Mouse (Mus musculus): ENCODE results near the gene Slc22a1. TPM values are rescaled to one million over a fixed set of nuclear protein-coding genes. Genes with fewer than 3 reads are reported as not detected.
"Not testable (repeated sequence)": the region's sequence is repeated elsewhere in the genome, so short reads cannot be mapped to it uniquely, and the experiment has no call there.

Slc22a1 gene
- total and polyA plus RNA-seq, 3 experiments, result 0.03 TPM; not detected in 2

GRCm38 (mm10) chr17:12678261-12678660 is 2.6 kb upstream of the Slc22a1 start:
- H3K9me3 ChIP-seq (replicated peaks), result peaks cover 14% of the 10 kb centered on the region
- H3K36me3 ChIP-seq (replicated peaks), result peaks cover 31% of the 10 kb centered on the region
- no peak for DNase-seq (ENCODE audit: low spot score)
- peaks cover 25% of the 10 kb centered on the region for H3K27me3 ChIP-seq (ENCODE audit: insufficient read depth, low read length)
- peaks cover 15% of the 10 kb centered on the region for H3K4me1 ChIP-seq (ENCODE audit: insufficient read depth, low read depth, low read length)
- ATAC-seq (ENCODE audit: extremely low read depth, insufficient number of reproducible peaks, low FRiP score, poor library complexity, severe bottlenecking), result no peak
- TF ChIP-seq CTCF (IDR thresholded peaks at IDR 0.05; ENCODE audit: low read depth, low read length) (no peak), GATA2 (IDR thresholded peaks at IDR 0.05; ENCODE audit: borderline replicate concordance, low read depth, low read length) (no peak), TAL1 (conservative IDR thresholded peaks at IDR 0.05; ENCODE audit: low read depth, low read length) (no peak), POLR2AphosphoS5 (IDR thresholded peaks at IDR 0.05; ENCODE audit: insufficient replicate concordance, low read depth, low read length) (no peak)
- H3K4me3 ChIP-seq (ENCODE audit: low read depth, low read length), result no peak overlapping the region

- Histone ChIP-seq H3K4me3 (ENCODE audit: low read depth, low read length) (no peak overlapping the region), H3K4me1 (ENCODE audit: insufficient read depth, low read depth, low read length) (peaks cover 20% of the 10 kb centered on the region), H3K36me3 (replicated peaks) (peaks cover 21% of the 10 kb centered on the region), H3K9me3 (replicated peaks) (peaks cover 14% of the 10 kb centered on the region), H3K27me3 (ENCODE audit: insufficient read depth, low read length) (peaks cover 25% of the 10 kb centered on the region)
- ATAC-seq (ENCODE audit: extremely low read depth, insufficient number of reproducible peaks, low FRiP score, poor library complexity, severe bottlenecking) (no peak), DNase-seq (ENCODE audit: low spot score) (no peak)
- TF ChIP-seq POLR2AphosphoS5 (IDR thresholded peaks at IDR 0.05; ENCODE audit: insufficient replicate concordance, low read depth, low read length) (no peak), TAL1 (conservative IDR thresholded peaks at IDR 0.05; ENCODE audit: low read depth, low read length) (no peak), CTCF (IDR thresholded peaks at IDR 0.05; ENCODE audit: low read depth, low read length) (no peak), GATA1 (IDR thresholded peaks at IDR 0.05; ENCODE audit: borderline replicate concordance, low read length) (no peak), GATA2 (IDR thresholded peaks at IDR 0.05; ENCODE audit: borderline replicate concordance, low read depth, low read length) (no peak)
These were observed 1.5 kb upstream of the Slc22a1 start for GRCm38 (mm10) chr17:12677139-12677538.

DNA sequence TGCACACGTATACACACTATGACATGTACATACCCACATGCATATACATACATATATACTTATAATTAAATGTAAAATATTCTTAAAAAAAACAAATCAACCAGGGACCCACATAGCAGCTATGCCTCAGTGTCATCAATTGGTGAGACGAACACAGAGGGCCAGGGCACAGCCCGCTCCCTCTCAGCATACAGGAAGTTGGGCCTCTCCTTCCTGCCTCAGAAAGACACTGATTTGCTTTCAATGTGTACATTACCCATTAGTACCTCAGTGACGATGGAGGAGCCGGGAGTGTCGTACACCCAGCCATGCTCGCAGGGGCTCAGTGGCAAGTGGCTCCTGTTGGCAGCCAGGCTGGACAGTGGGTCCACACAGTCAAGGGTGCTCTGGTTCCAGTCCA is 649 bp downstream of the Slc22a1 start:
- Histone ChIP-seq H3K27me3 (ENCODE audit: insufficient read depth, low read length) (peaks cover 23% of the 10 kb centered on the region), H3K4me1 (ENCODE audit: insufficient read depth, low read depth, low read length) (peaks cover 41% of the 10 kb centered on the region), H3K9me3 (replicated peaks) (peaks cover 11% of the 10 kb centered on the region)
- H3K36me3 ChIP-seq (replicated peaks); H3K4me3 ChIP-seq (ENCODE audit: low read depth, low read length); DNase-seq (ENCODE audit: low spot score); ATAC-seq (ENCODE audit: extremely low read depth, insufficient number of reproducible peaks, low FRiP score, poor library complexity, severe bottlenecking): not testable (repeated sequence)

DNA sequence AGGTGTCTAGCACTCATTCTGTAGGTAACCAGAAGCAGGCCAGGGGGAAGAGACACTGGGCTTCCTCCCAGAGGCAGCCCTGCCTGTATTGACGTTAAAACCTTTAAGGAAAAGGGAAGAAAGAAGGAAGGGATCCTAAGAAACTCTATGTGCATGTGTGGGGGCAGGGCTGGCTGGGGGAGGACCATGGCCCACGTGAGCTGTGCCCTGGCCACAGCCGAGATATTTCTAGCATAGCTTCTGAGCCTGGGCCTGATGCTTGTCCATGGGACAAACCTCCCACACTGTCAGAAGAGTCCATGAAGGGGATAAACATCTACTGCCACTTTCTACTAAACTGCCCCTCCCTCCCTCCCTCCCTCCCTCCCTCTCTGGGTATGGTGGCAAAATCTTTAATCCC is 1.8 kb downstream of the Slc22a1 start:
- no peak overlapping the region for H3K4me3 ChIP-seq (ENCODE audit: low read depth, low read length)
- no peaks in the 10 kb centered on the region for H3K36me3 ChIP-seq (replicated peaks)
- H3K9me3 ChIP-seq (replicated peaks), result no peaks in the 10 kb centered on the region
- H3K27me3 ChIP-seq (ENCODE audit: insufficient read depth, low read length), result peaks cover 22% of the 10 kb centered on the region
- ATAC-seq (ENCODE audit: extremely low read depth, insufficient number of reproducible peaks, low FRiP score, poor library complexity, severe bottlenecking) (no peak), DNase-seq (ENCODE audit: low spot score) (no peak)
- TF ChIP-seq POLR2AphosphoS5 (IDR thresholded peaks at IDR 0.05; ENCODE audit: insufficient replicate concordance, low read depth, low read length) (no peak), CTCF (IDR thresholded peaks at IDR 0.05; ENCODE audit: low read depth, low read length) (no peak), TAL1 (conservative IDR thresholded peaks at IDR 0.05; ENCODE audit: low read depth, low read length) (no peak), GATA1 (IDR thresholded peaks at IDR 0.05; ENCODE audit: borderline replicate concordance, low read length) (no peak), GATA2 (IDR thresholded peaks at IDR 0.05; ENCODE audit: borderline replicate concordance, low read depth, low read length) (no peak)
- peaks cover 52% of the 10 kb centered on the region for H3K4me1 ChIP-seq (ENCODE audit: insufficient read depth, low read depth, low read length)

DNA sequence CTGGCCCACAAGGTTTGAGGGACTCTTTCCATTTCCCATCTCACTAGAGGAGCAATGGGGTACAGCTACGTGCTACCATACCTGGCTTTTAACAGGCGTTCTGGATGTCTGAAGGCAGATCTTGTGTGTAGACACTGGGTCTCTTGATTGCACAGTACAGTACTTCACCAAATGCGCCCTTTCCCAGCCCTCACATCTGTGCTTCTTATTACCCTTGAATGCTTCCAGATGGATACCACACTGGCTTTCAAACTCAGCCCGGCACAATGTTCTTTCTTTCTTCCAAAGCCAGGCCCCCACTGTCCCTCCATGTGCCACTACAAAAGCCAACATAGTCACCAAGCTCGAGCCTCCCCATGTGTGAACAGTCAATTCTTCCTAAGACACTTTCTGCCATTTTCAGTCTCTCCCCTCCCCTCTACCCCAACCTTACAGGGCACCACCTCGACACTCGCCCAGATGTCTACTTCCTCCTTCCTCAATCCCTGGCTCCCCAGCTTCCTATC is 3.3 kb downstream of the Slc22a1 start:
- Histone ChIP-seq H3K4me3 (ENCODE audit: low read depth, low read length) (no peak overlapping the region), H3K4me1 (ENCODE audit: insufficient read depth, low read depth, low read length) (peaks cover 61% of the 10 kb centered on the region), H3K9me3 (replicated peaks) (no peaks in the 10 kb centered on the region), H3K27me3 (ENCODE audit: insufficient read depth, low read length) (peaks cover 25% of the 10 kb centered on the region), H3K36me3 (replicated peaks) (no peaks in the 10 kb centered on the region)
- DNase-seq (ENCODE audit: low spot score) (no peak), ATAC-seq (ENCODE audit: extremely low read depth, insufficient number of reproducible peaks, low FRiP score, poor library complexity, severe bottlenecking) (no peak)
- TF ChIP-seq TAL1 (conservative IDR thresholded peaks at IDR 0.05; ENCODE audit: low read depth, low read length) (no peak), GATA2 (IDR thresholded peaks at IDR 0.05; ENCODE audit: borderline replicate concordance, low read depth, low read length) (no peak), GATA1 (IDR thresholded peaks at IDR 0.05; ENCODE audit: borderline replicate concordance, low read length) (no peak), POLR2AphosphoS5 (IDR thresholded peaks at IDR 0.05; ENCODE audit: insufficient replicate concordance, low read depth, low read length) (no peak), CTCF (IDR thresholded peaks at IDR 0.05; ENCODE audit: low read depth, low read length) (no peak)

DNA sequence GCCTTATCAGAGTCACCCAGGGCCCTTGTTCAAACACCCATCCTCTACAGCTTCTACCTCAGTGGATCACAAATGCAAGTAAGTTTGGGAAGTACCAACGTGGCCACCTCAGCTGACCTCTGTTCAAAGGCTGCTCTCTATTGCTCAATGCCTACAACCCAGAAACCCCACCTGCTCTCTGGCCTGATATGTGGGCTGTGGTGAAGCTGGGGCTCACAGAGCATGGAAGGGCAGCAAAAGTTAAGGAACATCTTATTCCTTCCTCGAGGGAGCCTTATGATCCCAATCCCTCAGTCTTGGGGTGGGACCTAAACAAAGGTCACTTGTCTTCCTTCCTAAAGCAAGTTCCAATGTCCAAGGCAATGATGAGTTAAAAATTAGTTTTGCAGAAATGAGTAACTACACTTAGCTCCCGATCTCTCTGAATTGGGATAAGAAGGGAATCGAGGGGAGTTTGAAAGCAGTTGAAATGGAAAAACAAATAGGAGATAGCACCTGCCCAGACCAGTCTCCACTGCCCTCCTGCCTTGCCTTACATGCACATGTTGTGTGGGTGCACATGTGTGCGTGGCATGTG is 4.5 kb downstream of the Slc22a1 start:
- peaks cover 32% of the 10 kb centered on the region for H3K27me3 ChIP-seq (ENCODE audit: insufficient read depth, low read length)
- ATAC-seq (ENCODE audit: extremely low read depth, insufficient number of reproducible peaks, low FRiP score, poor library complexity, severe bottlenecking) (no peak), DNase-seq (ENCODE audit: low spot score) (no peak)
- H3K4me3 ChIP-seq (ENCODE audit: low read depth, low read length), result no peak overlapping the region
- peaks cover 67% of the 10 kb centered on the region for H3K4me1 ChIP-seq (ENCODE audit: insufficient read depth, low read depth, low read length)
- TF ChIP-seq GATA2 (IDR thresholded peaks at IDR 0.05; ENCODE audit: borderline replicate concordance, low read depth, low read length), result no peak
- no peak for TF ChIP-seq POLR2AphosphoS5 (IDR thresholded peaks at IDR 0.05; ENCODE audit: insufficient replicate concordance, low read depth, low read length)
- no peak for TF ChIP-seq TAL1 (conservative IDR thresholded peaks at IDR 0.05; ENCODE audit: low read depth, low read length)
- TF ChIP-seq GATA1 (IDR thresholded peaks at IDR 0.05; ENCODE audit: borderline replicate concordance, low read length), result no peak
- TF ChIP-seq CTCF (IDR thresholded peaks at IDR 0.05; ENCODE audit: low read depth, low read length), result no peak
- no peaks in the 10 kb centered on the region for H3K9me3 ChIP-seq (replicated peaks)
- H3K36me3 ChIP-seq (replicated peaks), result no peaks in the 10 kb centered on the region
